Mouse (Mus musculus): ENCODE measurements around the gene Fut2.

DNA sequence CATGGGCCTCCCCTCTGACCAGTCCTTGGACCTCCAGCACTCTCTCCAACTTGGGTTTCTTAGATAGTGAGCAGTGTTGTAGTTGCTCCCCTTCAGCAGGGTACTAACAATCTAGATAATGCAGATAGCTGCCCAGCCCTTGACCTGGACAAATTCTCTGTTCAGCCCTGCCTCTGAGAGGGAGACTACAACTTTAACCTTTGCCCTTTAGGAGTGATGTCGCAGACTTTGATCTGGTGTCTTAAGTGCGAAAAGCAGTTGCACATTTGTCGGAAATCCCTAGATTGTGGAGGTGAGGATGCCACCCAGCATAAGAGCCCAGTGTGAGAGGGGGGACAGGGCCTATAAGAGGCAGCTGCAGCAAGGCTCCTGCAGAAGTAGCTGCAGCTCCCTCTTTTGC lies 41.5 kb downstream of the Fut2 start:
- TF ChIP-seq CTCF (IDR thresholded peaks at IDR 0.05; ENCODE audit: extremely low read depth, insufficient read depth, low read length) (no peak), POLR2A (IDR thresholded peaks at IDR 0.05; ENCODE audit: extremely low read depth, insufficient read depth, low read length) (no peak)

Measured in cortical plate, adult 2 months (tissue).